Mouse (Mus musculus) neural tube, embryonic 10.5 days (tissue): Measurements from ENCODE around the gene Gm4778.
"Not testable (repeated sequence)": the region's sequence is repeated elsewhere in the genome, so short reads cannot be mapped to it uniquely, and the experiment has no call there.

Experiments used
- DNase-seq: peaks from one replicate; pipeline ENCODE4 v3.0.0-alpha.2; 2017; ENCODE audit warnings: low spot score; ENCODE audit errors: extremely low spot score

The Gm4778 gene

DNA sequence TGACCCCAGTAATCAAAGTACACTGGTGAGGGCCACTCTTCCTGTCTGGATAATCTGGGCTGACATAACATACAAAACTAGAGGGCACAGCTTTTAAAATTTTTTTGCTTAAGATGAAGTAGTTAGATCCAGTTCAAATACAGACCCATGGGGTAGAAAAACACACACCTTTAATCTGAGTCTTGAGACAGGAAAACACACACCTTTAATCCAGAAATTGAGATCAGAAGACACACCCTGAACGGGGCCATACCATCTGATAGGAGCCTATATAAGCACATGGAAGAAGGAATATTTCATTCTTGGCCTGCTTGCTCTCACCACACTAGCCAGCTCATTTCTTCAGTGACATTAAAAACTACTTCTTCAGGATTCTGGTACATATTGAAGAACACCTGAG, at the start of gene Gm4778:
Gm4778 (plus strand) TSS at position 301 of the 400 bp plus-strand sequence.
- not testable (repeated sequence) for DNase-seq

DNA sequence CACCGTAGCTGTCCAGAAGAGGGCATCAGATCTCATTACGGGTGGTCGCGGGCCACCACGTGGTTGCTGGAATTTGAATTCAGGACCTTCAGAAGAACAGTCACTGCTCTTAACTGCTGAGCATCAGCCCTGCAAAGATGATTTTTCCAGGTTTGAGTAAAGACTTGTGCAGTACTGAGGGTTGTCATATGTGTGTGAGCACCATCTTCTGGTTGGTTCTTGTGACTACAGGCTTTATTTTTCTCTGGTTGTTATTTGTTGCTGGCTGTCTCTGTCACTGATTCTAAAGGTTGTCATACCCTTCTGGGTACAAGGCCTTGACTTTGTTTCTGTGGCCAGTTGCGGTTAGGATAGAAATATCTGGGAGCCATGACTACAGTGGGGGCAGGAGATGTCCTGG, 3.2 kb upstream of the Gm4778 start:
- DNase-seq, result no peak

DNA sequence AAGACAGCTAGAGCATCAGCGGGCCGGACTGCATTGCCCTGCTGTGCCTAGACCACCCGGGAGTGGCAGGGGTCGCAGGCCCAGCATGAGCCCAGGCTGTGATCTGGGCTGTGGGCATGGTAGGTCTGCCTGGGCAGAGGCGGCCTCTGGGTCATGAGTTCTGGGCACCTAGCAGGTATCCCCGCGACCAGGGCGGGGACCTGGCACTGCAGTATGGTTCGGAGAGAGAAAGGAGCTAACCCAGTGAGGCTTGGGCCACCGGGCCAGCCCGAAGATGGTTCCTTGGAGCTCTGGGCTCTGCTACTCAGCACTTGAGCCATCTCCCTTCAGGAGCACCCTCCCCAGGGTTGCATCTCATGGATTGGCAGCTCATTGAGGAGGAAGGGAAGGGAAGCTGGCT, 12.2 kb downstream of the Gm4778 start:
- no peak for DNase-seq

DNA sequence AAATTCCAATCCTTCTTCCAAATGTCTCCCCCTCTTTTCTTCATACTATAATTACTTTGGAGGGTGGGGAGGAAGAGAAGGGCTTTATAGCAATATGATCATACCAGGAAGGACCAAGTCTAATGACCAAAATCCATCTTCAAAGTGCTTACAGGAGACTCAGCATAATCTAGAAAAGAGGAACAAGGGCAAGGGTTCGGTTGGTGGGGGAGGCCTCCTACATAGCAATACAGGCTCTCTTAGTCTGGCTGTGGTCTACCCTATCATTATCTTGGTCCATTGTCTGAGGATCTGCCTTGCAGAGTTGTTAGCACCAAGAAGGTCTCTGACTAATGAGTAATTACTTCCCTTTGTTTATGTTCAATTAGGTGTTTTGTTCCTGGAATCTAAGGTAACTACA, 41.6 kb downstream of the Gm4778 start:
- no peak for DNase-seq

DNA sequence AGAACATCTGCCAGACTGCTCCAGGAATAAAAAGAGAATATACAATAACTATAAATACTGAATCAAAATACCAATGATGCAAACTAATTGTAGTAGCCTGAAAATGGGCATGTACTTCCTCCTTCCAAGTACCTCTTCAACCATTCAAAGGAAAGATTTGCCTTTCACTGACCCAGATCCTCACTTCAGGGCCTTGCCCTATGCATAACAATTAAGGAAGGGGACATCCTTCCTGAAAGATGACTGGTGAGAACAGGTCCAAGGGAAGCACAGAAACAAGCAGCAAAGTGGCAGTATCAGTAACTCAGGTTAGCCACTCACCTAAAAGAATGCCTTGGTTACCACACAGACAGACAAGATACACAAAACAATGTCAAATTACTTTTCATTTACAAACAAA, 43.1 kb downstream of the Gm4778 start:
- no peak for DNase-seq

DNA sequence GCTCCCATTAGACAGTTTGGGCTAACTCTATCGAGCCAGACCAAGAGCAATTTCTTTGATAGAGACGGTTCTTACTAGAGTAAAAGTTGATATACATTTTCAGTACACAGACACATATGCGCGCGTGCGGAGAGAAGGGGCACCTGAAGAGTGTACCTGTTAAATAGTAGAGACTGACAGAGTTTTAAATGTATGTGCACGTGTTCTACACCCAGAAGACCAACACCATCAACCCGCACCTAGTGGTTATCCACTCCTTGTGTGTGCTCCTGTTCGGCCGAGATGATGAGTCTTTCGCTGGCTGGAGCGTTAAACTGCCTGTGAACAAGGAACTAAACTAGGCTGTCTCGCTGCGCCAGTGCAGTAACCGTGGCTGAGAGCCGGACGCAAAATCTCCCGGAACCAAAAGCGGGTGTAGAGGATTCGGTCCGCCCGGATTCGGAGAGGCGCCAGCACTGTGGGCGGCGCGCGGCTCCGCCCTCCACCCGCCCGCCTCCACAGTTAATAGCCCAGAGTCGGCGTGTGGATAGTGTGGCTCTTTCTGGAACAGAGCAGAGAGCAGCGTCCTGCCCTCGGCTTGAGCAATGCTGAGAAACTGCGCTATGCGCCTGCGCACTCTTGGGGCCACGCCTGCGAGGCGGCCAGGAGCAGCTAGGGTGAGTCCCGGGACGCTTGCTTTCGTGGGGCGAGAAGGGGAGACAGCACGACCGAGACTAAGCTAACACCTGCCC, 46.0 kb downstream of the Gm4778 start, which contains the start of gene Them4:
Them4 (plus strand) TSS at position 457 of the 731 bp plus-strand sequence.
- DNase-seq, result peak; percentile 92

DNA sequence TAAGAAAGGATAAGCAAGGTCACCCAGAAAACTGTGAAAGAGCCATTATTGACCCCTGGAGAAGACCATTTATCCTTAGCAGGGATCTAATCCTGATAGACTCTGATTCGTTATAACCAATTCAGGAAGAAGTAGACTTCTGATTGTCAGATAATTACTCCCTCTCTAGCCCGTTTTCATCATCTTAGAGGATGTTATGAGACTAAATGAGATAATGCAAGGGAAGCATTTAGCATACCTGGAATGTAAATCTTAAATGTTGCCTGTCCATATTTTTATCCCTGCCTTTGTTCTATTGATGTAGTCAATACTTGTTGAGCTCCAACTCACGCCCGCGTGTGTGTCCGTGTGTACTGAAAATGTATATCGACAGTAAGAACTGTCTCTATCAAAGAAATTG, 46.7 kb downstream of the Gm4778 start:
- DNase-seq, result no peak

DNA sequence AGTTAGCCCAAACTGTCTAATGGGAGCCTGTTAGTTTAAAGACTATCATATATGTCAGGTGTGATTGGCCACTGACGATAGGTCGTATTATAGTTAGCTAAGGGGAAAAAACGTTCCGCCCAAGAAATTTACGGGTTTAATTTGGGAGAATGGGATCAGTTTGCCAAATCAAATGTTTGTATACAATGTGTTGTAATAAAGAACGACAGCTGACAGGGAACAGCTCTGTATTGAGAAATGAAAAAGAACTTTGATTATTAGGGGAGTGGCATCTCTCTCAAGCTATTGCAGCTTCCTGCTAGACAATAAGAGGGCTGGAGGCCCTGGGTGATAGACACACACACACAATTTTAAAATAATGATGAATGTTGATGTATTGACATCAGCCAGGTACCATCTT, 47.1 kb downstream of the Gm4778 start:
- no peak for DNase-seq

DNA sequence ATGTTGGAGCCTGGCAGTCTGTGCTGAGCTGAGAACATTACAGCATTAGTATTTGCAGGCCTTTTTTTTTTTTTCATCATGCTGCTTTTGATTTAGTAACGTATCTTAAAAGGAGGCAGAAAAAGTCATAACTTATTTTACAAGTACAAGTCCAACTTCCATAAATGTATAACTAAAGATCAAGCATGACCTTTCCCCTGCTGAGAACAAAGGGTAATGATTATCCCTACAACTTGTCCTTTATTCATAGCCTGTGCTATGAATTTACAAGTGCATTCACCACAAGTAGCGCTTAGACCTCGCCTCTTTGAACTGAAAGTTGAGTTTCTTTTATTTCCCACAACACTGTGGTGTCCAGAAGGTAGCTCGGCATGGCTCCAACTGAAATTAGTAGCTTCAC, 47.5 kb downstream of the Gm4778 start:
- no peak for DNase-seq
